Mouse (Mus musculus): ENCODE measurements around the gene Efr3b.
A peak's percentile ranks its signal among the peaks of the same experiment; 100 is the strongest.
"Not testable (repeated sequence)": the region's sequence is repeated elsewhere in the genome, so short reads cannot be mapped to it uniquely, and the experiment has no call there.

Gene Efr3b

DNA sequence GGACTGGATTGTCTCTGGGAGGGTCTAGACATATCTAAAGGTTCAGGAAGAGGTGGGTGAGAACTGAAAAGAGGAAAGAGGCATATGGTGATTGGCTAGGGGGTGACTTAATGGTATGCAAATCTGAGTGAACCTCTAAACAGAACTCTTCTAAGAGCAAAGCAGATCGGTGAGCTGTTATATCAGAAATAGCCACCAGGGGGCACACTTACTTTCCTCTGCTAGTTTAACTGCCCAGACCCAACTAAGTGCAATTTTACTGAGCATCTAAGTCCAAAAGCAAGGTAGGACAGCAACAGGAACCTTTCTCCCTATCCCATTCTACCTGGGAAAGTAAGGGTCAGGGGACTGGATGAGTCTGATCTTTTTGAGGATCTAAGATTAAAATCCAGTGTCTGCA, 55.0 kb downstream of the Efr3b start:
- peak; percentile 3; the same call in 1 of the 2 replicates for ATAC-seq (ENCODE audit: insufficient number of reproducible peaks, low FRiP score, low TSS enrichment)

DNA sequence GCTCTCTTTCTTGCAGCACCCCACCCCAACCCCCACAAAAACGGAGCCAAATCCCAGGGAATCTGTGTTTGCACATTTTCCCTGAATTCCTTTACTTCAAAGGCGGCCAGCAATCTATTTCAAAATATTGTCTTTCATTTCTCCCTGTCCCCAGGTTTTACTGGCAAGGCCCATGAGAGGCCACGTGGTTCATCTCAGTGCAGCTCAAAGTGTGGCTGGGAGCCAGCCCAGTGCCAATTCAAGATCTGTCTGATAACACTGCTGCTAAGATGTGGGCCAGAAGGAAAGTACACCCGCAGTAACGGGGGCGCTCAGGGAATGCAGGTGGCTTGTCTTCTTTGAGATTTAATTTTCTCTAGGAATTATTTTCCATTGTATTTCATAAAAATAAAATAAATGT, 56.5 kb downstream of the Efr3b start:
- ATAC-seq (ENCODE audit: insufficient number of reproducible peaks, low FRiP score, low TSS enrichment): no peak

- peak; percentile 81 for ATAC-seq (ENCODE audit: insufficient number of reproducible peaks, low FRiP score, low TSS enrichment)
Measured at GRCm38 (mm10) chr12:3981350-3982131, 57.2 kb downstream of the Efr3b start.

GRCm38 (mm10) chr12:3980991-3981349, 57.7 kb downstream of the Efr3b start:
- ATAC-seq (ENCODE audit: insufficient number of reproducible peaks, low FRiP score, low TSS enrichment): 0 out of 2 replicates have a peak, but pooled peaks have one; percentile 6

GRCm38 (mm10) chr12:3973169-3973568, 65.5 kb downstream of the Efr3b start:
- not testable (repeated sequence) for ATAC-seq (ENCODE audit: insufficient number of reproducible peaks, low FRiP score, low TSS enrichment)

DNA sequence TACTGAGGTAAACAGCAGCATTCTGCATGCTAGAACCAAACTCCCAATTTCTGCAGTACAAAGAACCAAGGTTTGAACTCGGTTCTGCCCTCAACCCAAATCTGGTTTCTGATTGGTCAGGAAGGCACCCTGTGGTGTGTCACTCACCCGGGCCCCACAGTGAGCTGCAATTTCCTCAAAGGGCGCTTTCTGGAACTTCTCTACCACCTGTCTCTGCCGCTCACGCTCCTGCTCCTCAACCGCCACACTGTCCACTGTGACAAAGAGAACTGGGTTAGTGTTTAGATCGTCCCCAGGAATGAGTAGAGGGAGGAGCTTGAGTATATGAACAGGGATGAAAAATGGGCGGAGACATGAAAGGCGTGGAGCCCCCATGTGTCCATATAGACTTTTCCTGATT, 70.3 kb downstream of the Efr3b start:
- ATAC-seq (ENCODE audit: insufficient number of reproducible peaks, low FRiP score, low TSS enrichment): no peak

GRCm38 (mm10) chr12:3967196-3967595, 71.5 kb downstream of the Efr3b start:
- ATAC-seq (ENCODE audit: insufficient number of reproducible peaks, low FRiP score, low TSS enrichment): no peak

- ATAC-seq (ENCODE audit: insufficient number of reproducible peaks, low FRiP score, low TSS enrichment): no peak
Measured at GRCm38 (mm10) chr12:3960553-3960952, 78.2 kb downstream of the Efr3b start.

DNA sequence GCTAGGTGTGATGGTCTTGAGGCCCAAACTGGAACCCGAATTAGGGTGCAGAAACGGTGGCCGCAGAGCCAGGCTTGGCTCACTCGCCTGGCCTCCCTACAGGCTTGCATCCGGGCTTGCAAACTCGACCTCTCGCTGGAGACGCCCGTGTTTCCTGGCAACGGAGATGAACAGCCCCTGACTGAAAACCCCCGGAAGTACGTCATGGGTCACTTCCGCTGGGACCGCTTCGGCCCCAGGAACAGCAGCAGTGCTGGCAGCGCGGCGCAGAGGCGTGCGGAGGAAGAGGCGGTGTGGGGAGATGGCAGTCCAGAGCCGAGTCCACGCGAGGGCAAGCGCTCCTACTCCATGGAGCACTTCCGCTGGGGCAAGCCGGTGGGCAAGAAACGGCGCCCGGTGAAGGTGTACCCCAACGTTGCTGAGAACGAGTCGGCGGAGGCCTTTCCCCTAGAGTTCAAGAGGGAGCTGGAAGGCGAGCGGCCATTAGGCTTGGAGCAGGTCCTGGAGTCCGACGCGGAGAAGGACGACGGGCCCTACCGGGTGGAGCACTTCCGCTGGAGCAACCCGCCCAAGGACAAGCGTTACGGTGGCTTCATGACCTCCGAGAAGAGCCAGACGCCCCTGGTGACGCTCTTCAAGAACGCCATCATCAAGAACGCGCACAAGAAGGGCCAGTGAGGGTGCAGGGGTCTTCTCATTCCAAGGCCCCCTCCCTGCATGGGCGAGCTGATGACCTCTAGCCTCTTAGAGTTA, 78.7 kb downstream of the Efr3b start:
- peak; percentile 90 for ATAC-seq (ENCODE audit: insufficient number of reproducible peaks, low FRiP score, low TSS enrichment)

DNA sequence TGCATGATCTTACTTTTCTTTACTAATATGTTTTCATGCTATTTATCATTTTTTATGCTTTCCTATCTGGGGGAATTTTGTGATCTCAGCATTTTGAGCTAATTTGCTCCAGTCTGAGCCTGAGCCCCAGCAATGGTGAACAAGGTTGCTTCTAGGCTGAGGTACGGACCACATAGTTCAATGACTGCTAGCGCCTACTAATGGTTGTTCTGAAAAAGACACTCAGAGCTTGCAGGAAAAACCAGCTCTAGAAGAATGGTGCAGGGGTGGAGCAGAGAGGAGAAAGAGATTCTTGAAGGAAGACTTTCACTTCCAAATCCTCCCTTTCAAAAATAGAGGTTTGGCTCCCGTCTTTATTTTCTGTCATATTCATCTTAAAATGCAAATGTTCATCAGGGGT, 82.4 kb downstream of the Efr3b start:
- no peak for ATAC-seq (ENCODE audit: insufficient number of reproducible peaks, low FRiP score, low TSS enrichment)

GRCm38 (mm10) chr12:3955371-3955770, 83.3 kb downstream of the Efr3b start:
- ATAC-seq (ENCODE audit: insufficient number of reproducible peaks, low FRiP score, low TSS enrichment): no peak

DNA sequence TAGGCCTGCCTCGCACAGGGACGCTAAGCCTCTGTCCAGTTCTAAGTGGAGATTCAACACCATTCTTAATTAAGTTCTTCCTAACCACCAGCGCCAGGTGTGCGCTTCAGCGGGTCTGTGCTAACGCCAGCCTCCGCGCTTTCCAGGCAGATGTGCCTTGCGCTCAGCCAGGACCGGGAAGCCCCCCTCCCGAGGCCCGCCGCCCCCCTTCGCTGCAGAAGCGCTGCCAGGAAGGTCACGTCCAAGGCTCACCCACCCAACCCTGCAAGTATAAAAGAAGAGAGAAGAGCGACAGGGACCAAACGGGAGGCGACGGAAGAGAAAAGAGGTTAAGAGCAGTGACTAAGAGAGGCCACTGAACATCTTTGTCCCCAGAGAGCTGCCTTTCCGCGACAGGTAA, 84.1 kb downstream of the Efr3b start, which contains the start of gene Pomc:
Pomc (plus strand) TSS at position 301 of the 400 bp plus-strand sequence.
- no peak for ATAC-seq (ENCODE audit: insufficient number of reproducible peaks, low FRiP score, low TSS enrichment)

DNA sequence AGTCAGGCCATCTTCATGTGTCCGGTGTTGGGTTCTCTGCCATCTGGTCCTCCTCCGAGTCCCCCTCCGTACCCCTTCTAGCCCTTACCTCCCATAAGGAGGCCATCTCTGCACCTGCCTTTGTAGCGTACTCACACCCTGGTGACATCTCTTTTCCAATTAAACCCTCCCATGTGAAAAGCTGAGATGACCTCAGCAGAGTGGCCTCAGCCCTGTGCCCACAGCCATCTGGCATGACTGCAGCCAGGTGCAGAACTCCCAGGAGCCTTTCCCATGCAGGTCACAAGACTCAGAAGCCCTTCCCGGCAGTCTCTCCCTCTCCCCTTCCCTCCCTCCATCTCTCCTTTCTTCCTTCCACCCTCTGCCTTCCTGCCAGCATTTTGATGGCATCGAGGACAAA, 91.2 kb downstream of the Efr3b start:
- ATAC-seq (ENCODE audit: insufficient number of reproducible peaks, low FRiP score, low TSS enrichment): peak; percentile 64; the same call in 1 of the 2 replicates

DNA sequence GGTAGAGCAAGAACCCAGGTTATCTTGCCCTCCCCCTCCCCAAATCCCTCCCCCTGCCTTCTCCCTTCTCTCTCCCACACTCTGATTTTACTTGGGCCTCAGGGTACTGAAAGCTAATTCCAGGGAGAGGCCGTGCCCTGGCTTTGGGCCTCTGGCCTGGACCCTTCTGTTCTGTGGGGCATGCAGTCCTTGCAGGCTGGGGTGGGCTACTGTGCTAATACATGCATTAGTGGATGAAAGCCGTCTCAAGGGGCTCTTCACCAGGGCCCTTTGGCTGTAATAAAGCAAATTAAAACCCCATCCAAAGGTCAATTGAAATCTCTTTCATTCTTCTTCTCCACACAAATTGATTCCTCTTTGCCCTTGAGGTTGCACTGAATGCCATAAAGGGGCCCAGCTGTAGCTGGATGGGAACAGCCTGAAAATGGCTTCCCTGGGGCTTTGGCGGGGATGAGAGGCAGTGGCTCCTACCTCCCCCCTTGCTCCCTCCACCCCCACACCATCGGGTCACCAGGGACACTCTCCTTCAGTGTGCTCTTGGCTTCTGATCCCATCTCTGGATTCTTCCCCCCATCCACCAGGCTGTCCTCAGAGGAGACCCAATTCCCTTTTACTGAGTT, 94.2 kb downstream of the Efr3b start:
- no peak for ATAC-seq (ENCODE audit: insufficient number of reproducible peaks, low FRiP score, low TSS enrichment)

- ATAC-seq (ENCODE audit: insufficient number of reproducible peaks, low FRiP score, low TSS enrichment): no peak
Measured at GRCm38 (mm10) chr12:3942026-3942425, 96.7 kb downstream of the Efr3b start.

DNA sequence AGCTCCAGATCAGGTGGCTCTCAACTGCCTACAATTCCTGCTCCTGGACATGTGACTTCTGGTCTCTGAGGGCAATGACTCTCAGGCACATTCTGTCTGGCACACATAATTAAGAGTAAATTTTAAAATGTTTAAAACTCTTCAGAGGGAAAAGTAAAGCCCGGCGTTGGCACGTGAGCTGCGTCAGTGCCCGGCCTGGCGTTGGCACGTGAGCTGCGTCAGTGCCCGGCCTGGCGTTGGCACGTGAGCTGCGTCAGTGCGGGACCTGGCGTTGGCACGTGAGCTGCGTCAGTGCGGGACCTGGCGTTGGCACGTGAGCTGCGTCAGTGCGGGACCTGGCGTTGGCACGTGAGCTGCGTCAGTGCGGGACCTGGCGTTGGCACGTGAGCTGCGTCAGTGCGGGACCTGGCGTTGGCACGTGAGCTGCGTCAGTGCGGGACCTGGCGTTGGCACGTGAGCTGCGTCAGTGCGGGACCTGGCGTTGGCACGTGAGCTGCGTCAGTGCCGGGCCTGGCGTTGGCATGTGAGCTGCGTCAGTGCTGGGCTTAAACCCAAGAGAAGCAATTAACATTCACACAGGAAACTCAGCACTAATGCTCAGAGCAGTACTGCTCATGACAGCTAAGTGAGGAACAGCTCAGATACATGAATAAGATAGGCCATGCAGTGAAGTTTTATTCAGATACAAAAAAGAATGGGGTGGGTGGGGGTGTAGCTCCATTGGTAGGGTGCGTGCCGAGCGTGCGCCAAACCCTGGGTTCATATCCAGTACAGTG, 108.4 kb downstream of the Efr3b start:
- ATAC-seq (ENCODE audit: insufficient number of reproducible peaks, low FRiP score, low TSS enrichment): not testable (repeated sequence)

DNA sequence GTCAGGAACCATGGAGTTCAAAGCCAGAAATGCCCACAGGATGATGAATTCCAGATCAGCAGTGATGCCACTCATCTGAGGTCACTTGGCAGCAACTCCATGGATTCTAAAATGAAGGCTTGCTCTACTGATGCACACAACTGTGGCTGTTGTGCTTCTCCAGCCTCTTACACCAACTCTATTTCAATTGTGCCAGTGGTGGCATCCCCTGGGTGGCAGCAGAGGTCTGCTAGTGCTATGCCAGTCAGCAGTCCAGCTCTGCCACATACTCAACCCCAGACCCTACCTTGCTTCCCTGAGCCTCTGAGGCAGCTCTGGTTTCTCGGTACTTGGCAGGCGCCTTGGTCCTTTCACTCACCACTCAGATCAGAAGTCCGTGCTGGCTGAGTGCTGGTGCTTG, 109.9 kb downstream of the Efr3b start:
- ATAC-seq (ENCODE audit: insufficient number of reproducible peaks, low FRiP score, low TSS enrichment): peak; percentile 63

- 0 out of 2 replicates have a peak, but pooled peaks have one; percentile 58 for ATAC-seq (ENCODE audit: insufficient number of reproducible peaks, low FRiP score, low TSS enrichment)
Measured at GRCm38 (mm10) chr12:3926127-3926526, 112.6 kb downstream of the Efr3b start.

- ATAC-seq (ENCODE audit: insufficient number of reproducible peaks, low FRiP score, low TSS enrichment): no peak
Measured at GRCm38 (mm10) chr12:3919423-3919822, 119.3 kb downstream of the Efr3b start.

DNA sequence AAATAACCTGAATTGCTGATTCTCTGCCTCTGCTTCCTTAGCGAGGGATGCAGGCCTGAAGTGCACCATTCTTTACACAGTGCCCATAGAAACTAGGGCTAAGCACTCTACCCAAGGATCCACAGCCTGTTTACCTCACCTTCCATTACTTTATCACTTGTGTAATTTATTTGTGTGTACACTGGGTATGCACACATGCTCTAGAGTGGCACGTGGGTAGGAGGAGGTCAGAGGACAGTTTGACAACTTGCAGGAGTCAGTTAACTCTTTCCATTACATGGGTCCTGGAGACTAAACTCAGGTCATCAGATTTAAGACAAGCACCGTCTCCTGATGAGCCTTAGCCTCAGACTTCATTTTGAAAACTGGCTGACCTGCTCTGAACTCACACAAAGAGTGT, 120.1 kb downstream of the Efr3b start:
- ATAC-seq (ENCODE audit: insufficient number of reproducible peaks, low FRiP score, low TSS enrichment): no peak

Measured in cerebellum, adult (tissue).